Mouse (Mus musculus): Measurements from ENCODE around the gene Loxl3.

The Loxl3 gene

GRCm38 (mm10) chr6:83078324-83078858, 44.4 kb downstream of the Loxl3 start:
- in situ Hi-C loops (cut with MseI, MboI), result loop anchor here in 1 of 2 experiments (25.0 kb wide), 1 partner anchor 91 kb away; no protein-coding TSS in a partner anchor

- in situ Hi-C loops (cut with MseI, MboI), result loop anchor here in 1 of 2 experiments (25.0 kb wide), 1 partner anchor 93 kb away; no protein-coding TSS in a partner anchor
Measured at GRCm38 (mm10) chr6:83080210-83080609, 46.2 kb downstream of the Loxl3 start.

- in situ Hi-C loops (cut with MseI, MboI), result loop anchor here in 1 of 2 experiments (25.0 kb wide), 1 partner anchor 96 kb away; no protein-coding TSS in a partner anchor
Measured at GRCm38 (mm10) chr6:83083497-83083896, 49.5 kb downstream of the Loxl3 start.

DNA sequence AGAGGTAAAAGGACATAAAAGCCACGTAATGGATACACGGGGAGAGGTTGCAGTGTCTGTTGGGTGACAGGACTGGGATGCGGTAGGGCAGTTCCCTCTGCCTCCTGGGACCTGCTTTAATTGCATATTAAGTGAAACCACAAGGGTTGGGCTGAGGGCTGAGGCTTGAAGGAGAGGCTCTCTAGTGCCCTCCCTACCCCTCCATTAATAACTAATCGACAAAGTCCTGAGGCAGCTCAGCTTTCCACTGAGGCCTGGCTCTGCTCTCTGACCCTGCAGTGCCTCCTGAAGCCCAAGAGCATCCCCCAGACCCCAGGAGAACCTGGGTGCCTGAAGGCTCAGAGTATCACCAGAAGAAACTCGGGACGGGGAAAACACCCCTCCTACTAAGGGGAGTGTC, 50.5 kb downstream of the Loxl3 start:
- in situ Hi-C loops (cut with MseI, MboI), result loop anchor here in 1 of 2 experiments (25.0 kb wide), 1 partner anchor 97 kb away; no protein-coding TSS in a partner anchor

- in situ Hi-C loops (cut with MseI, MboI), result loop anchor here in 1 of 2 experiments (25.0 kb wide), 1 partner anchor 99 kb away; no protein-coding TSS in a partner anchor
Measured at GRCm38 (mm10) chr6:83086121-83087035, 52.4 kb downstream of the Loxl3 start, which contains the start of gene Lbx2. Lbx2 (plus strand) TSS chr6:83086367.

DNA sequence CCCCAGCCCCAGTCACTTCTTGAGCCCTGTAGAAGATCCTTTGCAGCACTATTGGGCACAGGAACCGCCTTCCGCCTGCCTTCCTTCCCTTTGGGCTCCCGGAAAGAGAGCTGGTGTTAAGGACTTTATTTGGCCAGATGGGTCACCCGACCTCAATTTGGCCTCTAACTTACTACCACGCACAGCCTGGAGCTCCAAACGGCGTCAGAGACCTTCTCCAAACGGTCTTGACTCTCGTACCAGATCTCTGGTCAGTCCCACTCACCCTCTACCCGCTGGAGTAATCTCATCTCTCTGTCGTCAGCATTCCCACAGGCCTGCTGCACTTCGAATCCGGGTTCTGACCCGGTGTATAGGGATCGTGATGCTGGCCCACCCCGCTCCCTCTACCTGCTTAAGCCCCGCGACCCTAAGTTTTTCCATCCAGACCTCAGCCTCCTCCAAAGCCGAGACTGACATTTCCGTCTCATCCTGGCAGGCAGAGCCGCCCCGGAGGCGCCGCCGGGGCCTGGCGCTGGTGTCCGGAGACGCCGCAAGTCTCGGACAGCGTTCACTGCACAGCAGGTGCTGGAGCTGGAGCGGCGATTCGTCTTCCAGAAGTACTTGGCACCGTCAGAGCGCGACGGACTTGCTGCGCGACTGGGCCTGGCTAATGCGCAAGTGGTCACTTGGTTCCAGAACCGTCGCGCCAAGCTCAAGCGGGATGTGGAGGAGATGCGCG, 53.4 kb downstream of the Loxl3 start:
- in situ Hi-C loops (cut with MseI, MboI), result loop anchor here in 1 of 2 experiments (25.0 kb wide), 1 partner anchor 100 kb away; no protein-coding TSS in a partner anchor

GRCm38 (mm10) chr6:83087926-83088260, 53.9 kb downstream of the Loxl3 start:
- in situ Hi-C loops (cut with MseI, MboI), result loop anchor here in 1 of 2 experiments (25.0 kb wide), 1 partner anchor 101 kb away; no protein-coding TSS in a partner anchor

- in situ Hi-C loops (cut with MseI, MboI), result loop anchor here in 1 of 2 experiments (25.0 kb wide), 1 partner anchor 105 kb away; no protein-coding TSS in a partner anchor
Measured at GRCm38 (mm10) chr6:83092416-83093127, 58.6 kb downstream of the Loxl3 start.

DNA sequence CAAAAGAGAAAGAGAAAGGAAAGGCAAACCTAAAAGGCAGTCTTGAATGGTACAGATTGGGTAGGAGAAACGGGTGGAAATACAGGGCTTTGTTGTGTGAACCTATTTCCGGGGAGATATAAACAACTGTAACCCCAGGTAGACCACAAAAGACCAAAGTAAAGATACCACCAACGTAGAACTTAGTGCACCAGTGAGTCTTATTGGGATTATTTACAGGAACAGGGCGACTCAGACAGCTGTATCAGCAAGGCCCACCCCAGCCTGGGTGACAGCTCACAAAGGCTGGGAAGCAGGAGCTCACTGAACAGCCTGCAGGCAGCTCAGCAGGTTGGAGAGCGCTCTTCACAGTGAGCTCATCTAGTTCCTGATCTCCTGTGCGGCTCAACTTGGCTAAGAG, 62.0 kb downstream of the Loxl3 start:
- in situ Hi-C loops (cut with MseI, MboI), result loop anchor here (5.0 to 25.0 kb wide), 2 partner anchors 99 to 109 kb away; no protein-coding TSS in a partner anchor

- in situ Hi-C loops (cut with MseI, MboI), result loop anchor here (5.0 to 25.0 kb wide), 2 partner anchors 101 to 111 kb away; no protein-coding TSS in a partner anchor
Measured at GRCm38 (mm10) chr6:83098411-83098810, 64.4 kb downstream of the Loxl3 start.

GRCm38 (mm10) chr6:83101316-83101687, 67.3 kb downstream of the Loxl3 start, which contains the start of the genes Ccdc142 and Gm42688:
Ccdc142 (plus strand) TSS chr6:83101601.
Gm42688 (plus strand) TSS chr6:83101617.
- in situ Hi-C loops (cut with MseI, MboI), result no loop called here

DNA sequence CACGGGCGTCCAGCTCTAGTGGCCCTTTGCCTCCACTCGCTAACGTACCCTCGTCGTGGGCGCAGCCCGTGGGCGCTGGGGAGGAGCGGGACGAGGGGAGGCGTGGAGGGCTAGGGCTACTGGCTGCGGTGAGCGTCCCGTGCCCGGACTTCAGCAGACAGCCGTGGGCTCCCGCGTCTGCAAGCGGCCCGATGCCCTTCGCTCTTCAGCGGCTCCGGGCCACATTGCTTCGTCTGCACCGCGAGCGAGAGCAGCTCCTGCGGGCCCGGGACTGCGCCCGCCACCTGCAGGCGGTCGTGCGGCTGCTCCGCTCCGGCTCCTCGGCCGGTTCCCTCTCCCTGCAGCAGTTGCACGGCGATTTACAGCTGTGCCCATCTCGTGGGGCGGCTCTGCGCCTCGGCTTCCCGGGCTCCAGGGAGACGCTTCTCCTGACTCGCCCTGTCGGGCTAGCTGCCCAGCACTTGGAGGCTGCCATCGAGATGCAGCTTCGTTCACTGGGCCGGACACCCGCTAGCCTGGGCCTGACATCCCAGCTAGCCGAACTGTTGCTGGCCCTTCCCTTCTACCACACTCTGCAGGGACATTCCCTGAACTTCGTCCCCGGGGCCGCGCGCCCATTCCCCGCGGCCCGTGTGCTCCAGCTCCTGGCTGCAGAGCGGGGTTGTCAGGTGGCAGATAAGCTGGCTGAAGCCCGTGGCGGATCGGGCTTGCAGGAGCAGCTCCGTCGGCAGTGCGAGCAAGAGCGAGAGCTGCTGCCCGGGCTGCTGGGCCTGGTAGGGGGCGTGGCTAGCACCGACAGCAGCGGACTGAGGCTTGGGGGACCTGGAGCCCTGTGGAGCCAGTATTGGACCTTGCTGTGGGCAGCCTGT, 67.9 kb downstream of the Loxl3 start:
- in situ Hi-C loops (cut with MseI, MboI), result no loop called here
